Mouse (Mus musculus) ES-Bruce4 (cell line): ENCODE data around the gene Klf11.

Experiments
- CTCF ChIP-seq: IDR thresholded peaks from one replicate; pipeline ENCODE4 v1.8.1; 2011; ENCODE audit warnings: low read depth, low read length
- EP300 ChIP-seq: IDR thresholded peaks from 2 replicates; pipeline ENCODE4 v1.6.1; 2011; ENCODE audit warnings: low read depth, low read length; ENCODE audit not compliant: insufficient read depth
- POLR2A ChIP-seq: IDR thresholded peaks from one replicate; pipeline ENCODE4 v1.8.1; 2011; ENCODE audit warnings: low read length; ENCODE audit not compliant: insufficient read depth

- TF ChIP-seq POLR2A, result no peak
- no peak for TF ChIP-seq CTCF
- no peak for TF ChIP-seq EP300
Measured at GRCm38 (mm10) chr12:24659923-24660322, 8.8 kb downstream of the Klf11 start.
